Mouse (Mus musculus) large intestine, adult 2 months (tissue): ENCODE measurements around the gene Nubp2. TPM values are rescaled to one million over a fixed set of nuclear protein-coding genes. Genes with fewer than 3 reads are reported as not detected.
A peak's percentile ranks its signal among the peaks of the same experiment; 100 is the strongest.

ENCODE experiments used
- DNase-seq: peaks from one replicate; pipeline ENCODE4 v3.0.0-alpha.2; 2012; ENCODE audit warnings: low read depth, low spot score
- WGBS: fragments of 180-500 bp; shearing (Covaris S2); methylation state at CpG from one replicate; pipeline ENCODE4 v1.1.7; 2018; 5-methylcytosine and 5-hydroxymethylcytosine counted together
- polyA plus RNA-seq: library from polyadenylated mRNA; depleted of rRNA; stranded (reverse); fragments of >200 nt; gene quantifications from 2 replicates; pipeline ENCODE4 v1.2.3, GENCODE M21; 2012; rRNA removed

The Nubp2 gene
- polyA plus RNA-seq: 37.3 and 41.3 TPM in 2 replicates

DNA sequence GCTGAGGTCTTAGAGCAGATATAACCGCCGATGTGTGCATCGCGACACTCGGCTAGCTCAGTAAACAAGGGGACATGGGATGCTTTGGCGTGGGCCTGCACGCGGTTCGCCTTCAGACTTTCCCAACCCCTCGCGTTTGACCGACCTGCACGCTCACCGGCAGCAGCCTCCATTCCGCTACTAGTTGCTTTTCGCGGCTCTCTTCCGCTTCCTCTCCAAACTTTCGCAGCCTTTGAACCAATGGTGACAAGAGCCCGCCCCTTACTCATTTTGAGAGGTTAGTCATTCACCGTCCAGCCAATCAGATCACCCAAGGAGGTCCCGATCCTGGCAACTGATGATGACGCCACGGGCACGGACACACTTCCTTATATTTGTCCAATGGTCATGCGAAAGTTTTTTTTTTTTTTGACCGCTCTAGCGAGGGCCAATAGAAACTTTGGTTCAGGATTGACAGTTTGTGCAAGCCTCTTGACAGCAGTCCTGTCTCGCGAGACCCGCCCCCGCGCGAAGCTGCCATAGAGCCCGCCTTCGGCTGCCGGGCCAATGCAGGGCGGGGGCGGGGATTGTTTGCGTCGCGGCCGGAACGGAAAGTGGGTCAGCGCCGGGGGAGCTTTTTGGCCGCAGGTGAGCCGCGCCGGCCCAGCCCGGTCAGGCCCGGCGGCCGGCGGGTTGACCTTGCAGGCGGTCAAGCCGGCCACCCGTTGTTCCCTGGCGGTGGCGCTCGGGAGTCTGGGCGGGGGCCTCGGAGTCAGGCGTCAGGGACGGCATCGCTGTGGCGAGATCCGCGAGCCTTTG, at the start of gene Nubp2, which contains the start of gene Spsb3:
TSS of gene Nubp2 (minus strand) at position 216 of the 798 bp plus-strand sequence.
TSS of gene Spsb3 (plus strand) at position 510 of the 798 bp plus-strand sequence.
- DNase-seq: peak; percentile 100
- WGBS: under 1% methylated on average over 69 of the region's 69 CpGs

DNA sequence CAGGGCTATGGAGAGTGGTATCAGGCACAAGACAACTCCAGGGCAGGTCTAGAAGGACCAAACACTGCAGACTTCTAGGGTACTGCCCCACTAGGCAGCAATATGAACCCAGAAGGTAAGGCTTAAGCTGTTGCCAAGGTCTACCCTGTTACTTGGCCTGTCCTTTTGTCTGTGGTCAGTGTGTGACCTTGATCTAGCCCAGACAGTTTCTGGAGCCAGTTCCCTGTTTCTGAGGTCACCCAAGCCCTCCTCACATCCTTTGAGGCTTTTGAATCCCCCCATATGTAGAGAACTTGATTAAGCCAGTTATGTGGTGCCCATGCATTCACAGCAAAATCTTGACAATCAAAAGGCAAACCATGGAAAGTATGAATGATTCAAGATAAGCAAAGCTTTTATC, 49.5 kb upstream of the Nubp2 start:
- no peak for DNase-seq

DNA sequence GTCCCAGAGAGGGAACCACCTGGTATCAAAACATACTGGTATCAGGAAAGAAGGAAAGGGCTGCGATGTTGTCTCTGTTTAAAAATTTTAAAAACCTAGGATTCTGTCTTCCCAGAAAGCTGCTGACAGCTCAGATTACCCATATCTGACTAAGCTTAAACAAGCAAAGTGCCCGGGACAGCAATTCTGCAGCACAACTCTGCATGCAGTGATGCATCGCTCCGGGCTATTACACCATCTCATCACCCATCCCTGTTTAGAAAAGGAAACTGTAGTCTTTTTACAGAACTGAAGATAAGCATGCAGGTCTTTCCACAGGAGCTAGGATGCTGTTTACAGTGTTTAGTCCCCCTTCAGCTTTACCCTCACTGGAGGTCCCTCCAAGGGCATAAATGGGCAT, 48.8 kb upstream of the Nubp2 start:
- WGBS: 69% methylated on average over 4 of the region's 4 CpGs
- no peak for DNase-seq

- no peak for DNase-seq
- WGBS: 77% methylated on average over 4 of the region's 4 CpGs
Observed at GRCm38 (mm10) chr17:24933163-24933562, 47.0 kb upstream of the Nubp2 start.

DNA sequence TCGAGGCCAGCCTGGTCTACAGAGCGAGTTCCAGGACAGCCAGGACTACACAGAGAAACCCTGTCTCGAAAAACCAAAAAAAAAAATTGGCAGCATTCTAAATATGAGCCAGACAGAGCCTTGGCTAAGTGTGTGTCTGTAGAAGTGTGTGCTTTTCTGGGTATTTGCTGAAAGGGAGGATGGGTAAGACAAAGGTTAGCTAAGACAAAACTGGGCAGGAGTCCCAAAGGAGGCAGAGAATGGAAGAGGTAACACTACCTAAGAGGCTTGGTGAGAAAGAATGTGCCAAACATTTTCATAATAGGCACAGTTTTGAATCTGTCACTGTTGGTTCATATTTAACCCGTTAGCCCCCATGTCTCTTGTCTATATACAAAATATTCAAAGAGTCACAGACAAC, 46.3 kb upstream of the Nubp2 start:
- DNase-seq: no peak
- 83% methylated on average over 4 of the region's 4 CpGs for WGBS

DNA sequence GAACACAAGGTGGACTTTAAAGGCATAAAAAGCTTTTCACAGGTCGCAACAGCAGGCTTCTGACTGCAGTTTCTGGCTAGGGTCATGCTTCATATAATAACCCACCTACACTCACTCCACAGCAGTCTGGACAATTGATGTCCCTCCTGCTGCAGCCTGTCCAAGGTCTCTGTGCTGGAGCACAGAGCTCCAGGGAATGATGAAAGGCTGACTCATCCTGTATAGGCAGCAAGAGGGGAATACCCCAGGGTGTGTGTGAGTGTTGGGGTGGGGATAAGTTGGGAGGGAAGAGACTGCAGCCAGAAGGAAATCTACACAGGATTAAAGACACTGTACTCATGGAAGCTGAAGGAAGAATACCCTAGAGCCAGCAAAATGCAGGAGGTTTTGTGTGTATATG, 43.4 kb upstream of the Nubp2 start:
- DNase-seq: no peak
- WGBS: 77% methylated on average over 1 of the region's 1 CpGs

GRCm38 (mm10) chr17:24923246-24923645, 37.1 kb upstream of the Nubp2 start:
- 95% methylated on average over 1 of the region's 1 CpGs for WGBS
- no peak for DNase-seq

DNA sequence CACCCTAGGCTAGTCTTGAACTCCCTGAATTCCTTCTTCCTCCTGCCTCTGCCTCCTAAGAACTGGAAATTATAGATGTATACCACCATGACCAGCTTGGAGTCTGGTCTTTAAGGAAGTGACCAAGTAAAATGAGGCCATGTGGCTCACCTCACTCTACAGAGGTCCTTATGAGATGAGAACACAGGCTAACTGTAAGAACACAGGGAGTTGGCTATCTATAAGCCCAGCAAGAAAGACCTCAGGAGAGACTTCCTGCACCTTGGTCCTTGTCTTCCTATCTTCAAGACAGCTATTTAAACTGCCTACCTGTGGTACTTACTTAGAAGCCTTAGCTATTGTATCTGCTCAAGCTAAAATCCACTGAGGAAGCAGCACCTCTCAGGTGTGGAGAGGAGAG, 27.8 kb upstream of the Nubp2 start:
- DNase-seq: no peak

DNA sequence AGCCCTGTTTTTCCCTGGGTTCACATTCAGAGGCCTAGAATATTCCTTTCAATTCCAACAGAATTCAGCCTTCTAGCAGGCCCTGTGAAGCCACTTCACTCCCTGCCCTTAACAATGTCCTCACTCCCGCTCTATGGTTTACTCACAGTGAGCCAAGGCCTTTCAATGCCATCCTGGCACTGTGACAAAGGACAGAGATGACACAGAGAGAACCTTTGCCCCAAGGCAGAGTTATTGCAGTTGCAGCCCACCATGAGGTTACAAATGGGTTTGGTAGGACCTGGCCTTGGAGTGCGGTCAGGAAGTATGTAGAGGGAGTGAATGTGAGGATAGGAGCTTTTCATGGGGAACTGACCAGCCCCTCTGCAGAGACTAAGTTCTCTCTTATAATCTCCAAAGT, 21.4 kb upstream of the Nubp2 start:
- 86% methylated on average over 2 of the region's 2 CpGs for WGBS
- DNase-seq: no peak

DNA sequence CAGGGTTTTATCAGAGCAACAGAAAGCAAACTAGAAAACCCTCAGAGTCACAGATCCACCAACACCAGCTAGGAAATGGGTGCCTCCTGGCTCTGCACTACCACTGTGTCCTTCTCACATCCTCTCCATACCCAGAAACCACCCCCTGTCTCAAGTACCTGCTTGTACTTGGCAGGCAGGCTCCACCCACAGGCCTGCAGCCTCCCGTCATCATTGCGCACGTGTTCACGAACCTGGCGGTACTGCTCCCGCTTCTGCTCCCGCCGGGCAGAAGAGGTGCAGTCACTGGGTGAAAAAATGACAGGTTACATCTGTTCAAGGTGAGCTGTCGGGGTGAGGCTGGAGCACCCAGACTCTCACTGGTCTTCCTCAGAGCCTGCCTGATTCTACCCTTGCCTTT, 17.6 kb upstream of the Nubp2 start:
- 93% methylated on average over 9 of the region's 9 CpGs for WGBS

GRCm38 (mm10) chr17:24902671-24903474, 16.7 kb upstream of the Nubp2 start:
- WGBS: 70% methylated on average over 9 of the region's 9 CpGs
- DNase-seq: no peak

More for the DNA sequence above, 17.6 kb upstream of the Nubp2 start:
- no peak for DNase-seq

GRCm38 (mm10) chr17:24902124-24902523, 16.0 kb upstream of the Nubp2 start:
- DNase-seq: no peak
- 90% methylated on average over 5 of the region's 5 CpGs for WGBS

- 90% methylated on average over 6 of the region's 6 CpGs for WGBS
- no peak for DNase-seq
Observed at GRCm38 (mm10) chr17:24900014-24900413, 13.9 kb upstream of the Nubp2 start.

- no peak for DNase-seq
- WGBS: 80% methylated on average over 5 of the region's 5 CpGs
Observed at GRCm38 (mm10) chr17:24899153-24899552, 13.0 kb upstream of the Nubp2 start.

GRCm38 (mm10) chr17:24898041-24898854, 12.1 kb upstream of the Nubp2 start:
- no peak for DNase-seq
- WGBS: 80% methylated on average over 4 of the region's 4 CpGs

DNA sequence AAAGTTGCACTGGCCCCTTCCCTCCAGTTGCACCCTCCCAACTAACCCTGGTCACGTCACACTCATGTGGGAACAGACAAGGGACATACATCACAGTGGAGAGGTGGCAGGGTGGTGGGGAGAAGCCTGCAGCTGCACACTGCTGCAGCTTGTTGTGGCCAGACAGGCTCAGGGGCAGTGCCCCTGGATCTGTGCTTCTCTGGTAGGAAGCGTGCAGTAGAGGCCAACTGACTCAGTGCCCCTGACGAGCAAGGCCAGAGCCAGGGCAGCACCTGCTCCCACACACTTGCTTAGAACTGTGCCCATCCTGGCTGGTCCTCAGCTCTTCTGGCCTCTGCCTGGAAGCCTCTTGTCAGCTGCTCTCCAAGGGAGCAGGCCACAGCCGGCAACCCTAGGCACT, 11.5 kb upstream of the Nubp2 start:
- 82% methylated on average over 4 of the region's 4 CpGs for WGBS
- no peak for DNase-seq

DNA sequence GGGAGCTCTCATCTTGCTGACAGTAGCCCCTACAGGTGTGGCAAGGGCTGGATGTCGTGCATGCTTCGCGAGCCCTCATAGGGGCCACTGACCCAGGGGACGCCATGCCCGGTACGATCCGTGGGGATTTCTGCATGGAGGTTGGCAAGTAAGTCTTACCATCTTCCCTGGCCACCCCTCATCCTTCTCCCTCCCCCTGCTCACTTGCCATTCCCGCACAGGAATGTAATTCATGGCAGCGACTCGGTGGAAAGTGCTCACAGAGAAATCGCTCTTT, 10.8 kb upstream of the Nubp2 start:
- DNase-seq: no peak
- WGBS: 19% methylated on average over 11 of the region's 11 CpGs

GRCm38 (mm10) chr17:24896241-24896992, 10.3 kb upstream of the Nubp2 start, which contains the start of gene Nme3:
Gene Nme3 (plus strand): TSS chr17:24896500.
- no peak for DNase-seq
- 1% methylated on average over 50 of the region's 50 CpGs for WGBS

DNA sequence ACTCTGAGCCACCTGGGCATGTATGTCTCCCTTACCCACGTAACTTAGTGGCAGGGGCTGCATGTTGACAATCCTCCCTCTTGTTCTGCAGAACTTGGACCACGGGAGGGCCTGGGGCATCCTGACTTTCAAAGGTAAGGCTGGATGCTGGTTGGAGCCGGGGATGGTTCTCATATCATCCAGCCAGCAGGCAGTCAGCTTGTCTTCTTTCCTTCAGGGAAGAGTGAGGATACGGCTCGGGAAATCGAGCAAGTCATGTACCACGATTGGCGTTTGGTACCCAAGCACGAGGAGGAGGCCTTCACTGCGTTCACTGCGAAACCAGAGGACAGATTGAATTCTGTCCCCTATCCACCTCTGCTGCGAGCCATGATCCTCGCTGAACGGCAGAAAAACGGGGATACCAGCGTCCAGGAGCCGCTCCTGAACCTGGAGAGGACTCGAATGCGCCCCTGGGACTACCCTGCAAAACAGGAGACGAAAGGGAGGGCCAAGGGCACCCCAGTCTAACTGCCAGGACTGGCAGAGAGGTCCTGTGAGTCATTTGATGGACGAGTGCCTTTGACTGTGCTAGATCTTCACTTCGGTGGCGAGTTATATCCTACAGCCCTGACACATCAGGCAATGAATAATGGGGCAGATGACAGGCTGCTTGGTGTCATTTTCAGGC, 9.6 kb upstream of the Nubp2 start:
- no peak for DNase-seq
- WGBS: 3% methylated on average over 23 of the region's 23 CpGs
